Mouse (Mus musculus) lung, postnatal 0 days (tissue): ENCODE results near the gene Srsf4.

Experiments used
- CTCF ChIP-seq: IDR thresholded peaks from 2 replicates; pipeline ENCODE4 v1.5.1; 2016; ENCODE audit warnings: antibody characterized with exemption, mild to moderate bottlenecking
- EP300 ChIP-seq: IDR thresholded peaks from 2 replicates; pipeline ENCODE4 v1.6.1; 2016; ENCODE audit warnings: antibody characterized with exemption, mild to moderate bottlenecking, control low read depth

DNA sequence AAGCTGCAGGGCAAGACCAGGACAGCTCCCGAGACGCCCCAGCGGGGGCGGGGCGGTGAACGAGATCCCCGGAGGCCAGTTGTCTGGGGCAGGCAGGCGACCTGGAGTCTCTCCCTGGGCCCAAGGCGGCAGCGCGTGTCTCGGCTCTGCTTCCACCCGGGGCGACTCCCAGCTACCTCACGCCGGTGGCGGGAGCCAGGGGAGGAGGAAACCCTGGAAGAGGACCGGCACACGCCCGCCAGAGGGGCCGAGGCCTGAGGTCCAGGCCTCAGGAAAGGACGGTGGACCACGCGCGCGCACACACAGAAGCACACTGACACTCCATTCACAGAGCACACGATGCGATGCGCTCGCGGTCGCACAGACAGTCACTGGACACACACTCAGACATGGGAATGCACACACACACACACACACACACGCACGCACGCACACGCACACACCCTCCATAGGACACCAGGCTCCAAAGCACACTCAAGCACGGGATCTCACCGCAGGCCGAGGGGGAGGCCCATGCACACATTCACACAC, 37.0 kb upstream of the Srsf4 start:
- TF ChIP-seq EP300 (no peak), CTCF (no peak)
